Mouse (Mus musculus) CH12.LX (cell line): ENCODE measurements around the gene BC048507.

Source experiments
- CHD1 ChIP-seq: IDR thresholded peaks from 2 replicates; pipeline ENCODE4 v1.6.1; 2012; ENCODE audit warnings: low read depth, low read length, improper control_type of control experiment, inconsistent platforms
- CTCF ChIP-seq, 2 experiments: IDR thresholded peaks in 1 of 2; conservative IDR thresholded peaks in 1 of 2; 2 replicates each; pipeline ENCODE4 v1.5.1; 2011 to 2012; ENCODE audit warnings: low read depth in 2 of 2, low read length in 2 of 2, improper control_type of control experiment in 1 of 2, inconsistent platforms in 1 of 2, mild to moderate bottlenecking in 1 of 2, moderate library complexity in 1 of 2
- ETS1 ChIP-seq: conservative IDR thresholded peaks from 2 replicates; pipeline ENCODE4 v1.6.1; 2012; ENCODE audit warnings: low read depth, mild to moderate bottlenecking, inconsistent platforms, low read length, improper control_type of control experiment, moderate library complexity
- HCFC1 ChIP-seq: IDR thresholded peaks from 2 replicates; pipeline ENCODE4 v1.6.1; 2012; ENCODE audit warnings: low read depth, mild to moderate bottlenecking, inconsistent platforms, low read length, improper control_type of control experiment
- JUND ChIP-seq: conservative IDR thresholded peaks from 2 replicates; pipeline ENCODE4 v1.6.1; 2011; ENCODE audit warnings: low read depth, low read length, improper control_type of control experiment
- MAX ChIP-seq: IDR thresholded peaks from 2 replicates; pipeline ENCODE4 v1.6.1; 2011; ENCODE audit warnings: low read length, improper control_type of control experiment
- MXI1 ChIP-seq: IDR thresholded peaks from 2 replicates; pipeline ENCODE4 v1.6.1; 2011; ENCODE audit warnings: mild to moderate bottlenecking, low read depth, low read length, improper control_type of control experiment
- POLR2A ChIP-seq: IDR thresholded peaks from 2 replicates; pipeline ENCODE4 v1.6.1; 2011; ENCODE audit warnings: low read depth, mild to moderate bottlenecking, improper control_type of control experiment, low read length
- POLR2AphosphoS2 ChIP-seq: IDR thresholded peaks from 2 replicates; pipeline ENCODE4 v1.6.1; 2011; ENCODE audit warnings: low read depth, low read length, improper control_type of control experiment
- RCOR1 ChIP-seq: conservative IDR thresholded peaks from 2 replicates; pipeline ENCODE4 v1.6.1; 2012; ENCODE audit warnings: low read depth, mild to moderate bottlenecking, inconsistent platforms, low read length, improper control_type of control experiment
- TBP ChIP-seq: conservative IDR thresholded peaks from 2 replicates; pipeline ENCODE4 v1.6.1; 2011; ENCODE audit warnings: low read depth, low read length, improper control_type of control experiment
- USF2 ChIP-seq: conservative IDR thresholded peaks from 2 replicates; pipeline ENCODE4 v1.6.1; 2011; ENCODE audit warnings: low read depth, low read length, improper control_type of control experiment
- ZC3H11A ChIP-seq: IDR thresholded peaks from 2 replicates; pipeline ENCODE4 v1.6.1; 2012; ENCODE audit warnings: low read depth, mild to moderate bottlenecking, inconsistent platforms, low read length, improper control_type of control experiment

- TF ChIP-seq CHD1 (no peak), TBP (no peak), ETS1 (no peak), ZC3H11A (no peak), USF2 (no peak), HCFC1 (no peak), MXI1 (no peak), POLR2AphosphoS2 (no peak), POLR2A (no peak), JUND (no peak), RCOR1 (no peak), CTCF (conservative IDR thresholded peaks at IDR 0.05 in 1 of 2, IDR thresholded peaks at IDR 0.05 in 1 of 2; ENCODE audit: low read depth in 2 of 2, low read length in 2 of 2) (no peak), MAX (no peak)
Measured at GRCm38 (mm10) chr13:67818636-67819035, 44.5 kb upstream of the BC048507 start.
